Mouse (Mus musculus) lung, embryonic 15.5 days (tissue): ENCODE results near the gene Sec22b. TPM values are rescaled to one million over a fixed set of nuclear protein-coding genes. Genes with fewer than 3 reads are reported as not detected.

Source experiments
- ATAC-seq: fragments of 200-750 bp; cut with Nextera tagmentation; 2 replicates; pipeline ENCODE4 v1.8.0; 2017; ENCODE audit warnings: moderate number of reproducible peaks, borderline replicate concordance; ENCODE audit not compliant: low FRiP score, low TSS enrichment; ENCODE audit errors: extremely low read depth
- H3K27ac ChIP-seq: fragments of 300-500 bp; sonication (generic); 2 replicates; pipeline ENCODE4 v1.5.1; 2015; ENCODE audit warnings: moderate library complexity, mild to moderate bottlenecking, inconsistent platforms
- H3K27me3 ChIP-seq: fragments of 300-500 bp; sonication (generic); 2 replicates; pipeline ENCODE4 v1.6.1; 2015; ENCODE audit warnings: inconsistent platforms
- H3K36me3 ChIP-seq: fragments of 300-500 bp; sonication (generic); 2 replicates; pipeline ENCODE4 v1.6.1; 2015; ENCODE audit warnings: inconsistent platforms
- H3K4me1 ChIP-seq: fragments of 300-500 bp; sonication (generic); 2 replicates; pipeline ENCODE4 v1.6.1; 2015; ENCODE audit warnings: inconsistent platforms
- H3K4me2 ChIP-seq: fragments of 300-500 bp; sonication (generic); 2 replicates; pipeline ENCODE4 v1.6.1; 2015; ENCODE audit warnings: inconsistent platforms, mild to moderate bottlenecking, moderate library complexity
- H3K4me3 ChIP-seq: fragments of 300-500 bp; sonication (generic); 2 replicates; pipeline ENCODE4 v1.5.1; 2015; ENCODE audit warnings: mild to moderate bottlenecking, inconsistent platforms
- H3K9ac ChIP-seq: fragments of 300-500 bp; sonication (generic); 2 replicates; pipeline ENCODE4 v1.6.1; 2015; ENCODE audit warnings: inconsistent platforms
- H3K9me3 ChIP-seq: fragments of 300-500 bp; sonication (generic); 2 replicates; pipeline ENCODE4 v1.6.1; 2016; ENCODE audit warnings: inconsistent platforms
- WGBS: fragments of 180-500 bp; shearing (Covaris S2); methylation state at CpG from one replicate; pipeline ENCODE4 v1.1.7; 2015; 5-methylcytosine and 5-hydroxymethylcytosine counted together
- polyA plus RNA-seq: library from polyadenylated mRNA; unstranded; fragments of >200 nt; fragmentation: Nextera tagmentation; extraction: Ambion mirVana; gene quantifications from 2 replicates; pipeline ENCODE4 v1.2.1, GENCODE M21; 2015

The Sec22b gene
- 147 and 157 TPM in 2 replicates for polyA plus RNA-seq

GRCm38 (mm10) chr3:97900516-97901490, at the start of gene Sec22b:
Gene Sec22b (plus strand): TSS chr3:97901190.
- H3K27me3 ChIP-seq = no peaks in the 10 kb centered on the region
- H3K9me3 ChIP-seq = no peaks in the 10 kb centered on the region
- WGBS = 3% methylated on average over 41 of the region's 41 CpGs
- no peaks in the 10 kb centered on the region for H3K36me3 ChIP-seq
- H3K9ac ChIP-seq = peak within 1 kb of the TSS; percentile 89
- H3K4me2 ChIP-seq = peak within 1 kb of the TSS; percentile 77
- peak within 1 kb of the TSS; percentile 74 for H3K4me3 ChIP-seq
- H3K27ac ChIP-seq = peak within 1 kb of the TSS; percentile 25; the same call in 1 of the 2 replicates
- H3K4me1 ChIP-seq = peaks cover 12% of the 10 kb centered on the region
- peak; percentile 84 for ATAC-seq

DNA sequence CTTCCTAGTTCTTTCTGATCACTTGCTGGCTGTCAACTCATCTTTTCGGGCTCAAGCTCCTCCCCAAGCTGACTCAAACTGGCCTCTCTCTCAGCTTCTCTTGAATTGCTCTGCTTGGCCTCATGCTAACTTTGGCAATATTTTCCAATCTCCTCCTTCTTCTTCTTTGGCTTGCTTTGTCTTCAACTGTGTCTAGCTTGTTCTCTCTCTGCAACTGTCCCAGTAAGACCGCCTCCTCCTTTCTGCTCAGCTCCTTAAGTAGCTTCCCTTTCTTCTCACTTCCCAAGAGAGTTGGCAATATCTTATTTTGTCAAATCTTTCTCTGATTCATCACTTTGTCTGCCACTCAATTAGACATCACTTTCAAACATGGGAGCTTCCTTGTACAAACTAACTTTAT, 49.2 kb upstream of the Sec22b start:
- H3K9ac ChIP-seq = no peak overlapping the region
- no peak for ATAC-seq
- no peaks in the 10 kb centered on the region for H3K36me3 ChIP-seq
- H3K27me3 ChIP-seq = no peaks in the 10 kb centered on the region
- H3K9me3 ChIP-seq = no peaks in the 10 kb centered on the region
- H3K4me3 ChIP-seq = no peak overlapping the region
- no peaks in the 10 kb centered on the region for H3K4me1 ChIP-seq
- 83% methylated on average over 2 of the region's 2 CpGs for WGBS
- H3K4me2 ChIP-seq = no peak overlapping the region
- no peak overlapping the region for H3K27ac ChIP-seq

GRCm38 (mm10) chr3:97854575-97855384, 46.2 kb upstream of the Sec22b start:
- ATAC-seq = no peak
- no peaks in the 10 kb centered on the region for H3K36me3 ChIP-seq
- 66% methylated on average over 9 of the region's 9 CpGs for WGBS
- no peaks in the 10 kb centered on the region for H3K9me3 ChIP-seq
- H3K9ac ChIP-seq = no peak overlapping the region
- no peaks in the 10 kb centered on the region for H3K4me1 ChIP-seq
- H3K27ac ChIP-seq = no peak overlapping the region
- no peak overlapping the region for H3K4me2 ChIP-seq
- H3K4me3 ChIP-seq = no peak overlapping the region
- no peaks in the 10 kb centered on the region for H3K27me3 ChIP-seq

GRCm38 (mm10) chr3:97859400-97859799, 41.6 kb upstream of the Sec22b start:
- H3K9me3 ChIP-seq = no peaks in the 10 kb centered on the region
- H3K27me3 ChIP-seq = no peaks in the 10 kb centered on the region
- H3K36me3 ChIP-seq = no peaks in the 10 kb centered on the region
- no peak overlapping the region for H3K27ac ChIP-seq
- no peak for ATAC-seq
- H3K4me3 ChIP-seq = no peak overlapping the region
- no peak overlapping the region for H3K4me2 ChIP-seq
- H3K9ac ChIP-seq = no peak overlapping the region
- 75% methylated on average over 1 of the region's 1 CpGs for WGBS
- no peaks in the 10 kb centered on the region for H3K4me1 ChIP-seq

DNA sequence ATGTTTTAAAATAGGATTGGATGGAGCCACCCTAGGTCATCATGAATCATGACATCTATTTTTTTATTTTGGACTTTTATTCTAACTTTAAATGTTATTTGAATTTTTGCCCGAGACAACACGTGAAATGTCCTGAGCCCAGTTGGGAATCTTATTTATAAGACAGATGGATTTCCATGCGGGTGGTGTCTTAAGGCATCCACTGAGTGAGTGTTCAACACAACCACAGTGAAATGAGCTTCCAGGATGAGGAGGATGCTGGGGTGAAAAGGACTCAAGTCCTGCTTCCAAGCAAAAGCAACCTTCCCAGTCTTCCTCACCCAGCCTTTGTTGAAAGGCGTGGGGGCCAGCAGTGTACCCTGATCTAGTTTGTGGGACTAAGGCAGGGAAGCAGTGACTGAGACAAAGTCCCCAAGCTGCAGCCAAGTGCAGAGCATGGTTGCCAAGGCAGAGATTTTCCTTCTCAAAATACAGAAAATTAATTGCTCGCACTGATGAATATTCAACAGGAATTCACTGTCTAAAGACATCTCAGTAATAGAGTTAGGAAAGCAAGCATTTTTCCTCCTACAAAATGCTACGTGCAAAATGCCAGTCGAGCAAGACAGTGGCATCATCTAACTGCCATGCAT, 40.1 kb upstream of the Sec22b start:
- 87% methylated on average over 7 of the region's 7 CpGs for WGBS

DNA sequence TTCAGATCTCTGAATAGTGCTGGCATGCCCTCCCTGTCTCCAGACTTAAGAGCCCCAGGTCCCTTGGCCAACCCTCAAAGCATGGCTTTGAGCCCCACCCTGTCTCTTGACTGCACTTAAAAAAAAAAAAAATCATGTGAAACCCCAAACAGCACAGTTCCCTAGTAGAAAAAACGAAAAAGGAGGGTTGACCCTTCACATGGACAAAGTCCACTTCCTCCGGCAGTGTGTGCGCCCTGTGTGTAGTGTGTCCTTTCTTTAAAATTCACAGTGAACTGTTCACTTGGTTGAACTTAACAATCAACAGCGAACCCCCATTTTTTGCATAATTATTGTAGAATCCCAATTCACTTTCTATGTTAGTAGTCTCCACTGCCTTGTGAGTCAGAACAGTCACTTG, 34.3 kb upstream of the Sec22b start:
- Histone ChIP-seq H3K36me3 (no peaks in the 10 kb centered on the region), H3K4me3 (no peak overlapping the region), H3K4me2 (peak overlapping the region; percentile 92; the same call in 1 of the 2 replicates), H3K27me3 (peaks cover 30% of the 10 kb centered on the region), H3K9me3 (no peaks in the 10 kb centered on the region), H3K27ac (no peak overlapping the region), H3K9ac (no peak overlapping the region), H3K4me1 (peaks cover 7% of the 10 kb centered on the region)
- WGBS = 76% methylated on average over 4 of the region's 4 CpGs
- no peak for ATAC-seq

More for the DNA sequence above, 40.1 kb upstream of the Sec22b start:
- H3K36me3 ChIP-seq = no peaks in the 10 kb centered on the region
- ATAC-seq = no peak
- no peak overlapping the region for H3K4me3 ChIP-seq
- no peak overlapping the region for H3K27ac ChIP-seq
- H3K4me1 ChIP-seq = no peaks in the 10 kb centered on the region
- H3K9ac ChIP-seq = no peak overlapping the region
- H3K4me2 ChIP-seq = no peak overlapping the region
- H3K9me3 ChIP-seq = no peaks in the 10 kb centered on the region
- 0 out of 2 replicates have a peak, but pooled peaks cover 6% of the 10 kb centered on the region for H3K27me3 ChIP-seq

- WGBS = 4% methylated on average over 28 of the region's 28 CpGs
- H3K4me2 ChIP-seq = peak overlapping the region; percentile 92
- H3K9ac ChIP-seq = 0 out of 2 replicates have a peak overlapping the region, but pooled peaks have one; percentile 18
- H3K27ac ChIP-seq = no peak overlapping the region
- H3K4me1 ChIP-seq = peaks cover 7% of the 10 kb centered on the region
- peaks cover 30% of the 10 kb centered on the region for H3K27me3 ChIP-seq
- no peaks in the 10 kb centered on the region for H3K36me3 ChIP-seq
- H3K9me3 ChIP-seq = no peaks in the 10 kb centered on the region
- H3K4me3 ChIP-seq = peak overlapping the region; percentile 41
- peak; percentile 65 for ATAC-seq
These were observed 33.6 kb upstream of the Sec22b start for GRCm38 (mm10) chr3:97867221-97868023.

GRCm38 (mm10) chr3:97868024-97868689, 32.8 kb upstream of the Sec22b start:
- peaks cover 7% of the 10 kb centered on the region for H3K4me1 ChIP-seq
- 4% methylated on average over 42 of the region's 42 CpGs for WGBS
- H3K4me3 ChIP-seq = peak overlapping the region; percentile 41
- peak; percentile 90; the same call in 1 of the 2 replicates for ATAC-seq
- no peak overlapping the region for H3K27ac ChIP-seq
- H3K27me3 ChIP-seq = peaks cover 30% of the 10 kb centered on the region
- H3K9ac ChIP-seq = 0 out of 2 replicates have a peak overlapping the region, but pooled peaks have one; percentile 18
- no peaks in the 10 kb centered on the region for H3K36me3 ChIP-seq
- H3K9me3 ChIP-seq = no peaks in the 10 kb centered on the region
- H3K4me2 ChIP-seq = peak overlapping the region; percentile 92

DNA sequence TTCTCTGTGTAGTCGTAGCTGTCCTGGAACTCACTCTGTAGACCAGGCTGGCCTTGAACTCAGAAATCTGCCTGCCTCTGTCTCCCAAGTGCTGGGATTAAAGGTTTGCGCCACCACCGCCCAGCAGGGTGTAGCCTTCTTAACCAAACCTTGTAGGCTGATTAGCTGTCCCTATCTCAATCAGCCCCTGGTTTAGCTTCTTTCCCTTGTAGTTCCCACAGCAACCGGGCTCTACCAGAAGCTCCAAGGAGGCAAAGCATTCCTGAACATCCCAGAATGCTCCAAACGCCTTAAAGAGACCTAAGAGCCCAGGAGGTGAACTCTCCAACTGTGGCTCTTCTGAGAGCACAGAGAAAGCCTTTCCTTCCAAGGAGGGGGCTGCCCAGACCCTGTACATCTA, 32.3 kb upstream of the Sec22b start:
- ATAC-seq = no peak
- no peak overlapping the region for H3K4me2 ChIP-seq
- H3K4me1 ChIP-seq = peaks cover 7% of the 10 kb centered on the region
- no peak overlapping the region for H3K4me3 ChIP-seq
- peaks cover 30% of the 10 kb centered on the region for H3K27me3 ChIP-seq
- no peaks in the 10 kb centered on the region for H3K9me3 ChIP-seq
- H3K27ac ChIP-seq = no peak overlapping the region
- H3K36me3 ChIP-seq = no peaks in the 10 kb centered on the region
- H3K9ac ChIP-seq = no peak overlapping the region
- 56% methylated on average over 5 of the region's 5 CpGs for WGBS

GRCm38 (mm10) chr3:97869730-97870129, 31.3 kb upstream of the Sec22b start:
- no peaks in the 10 kb centered on the region for H3K36me3 ChIP-seq
- WGBS = 58% methylated on average over 4 of the region's 4 CpGs
- H3K9ac ChIP-seq = no peak overlapping the region
- H3K4me1 ChIP-seq = peaks cover 7% of the 10 kb centered on the region
- H3K27me3 ChIP-seq = peaks cover 30% of the 10 kb centered on the region
- ATAC-seq = no peak
- no peak overlapping the region for H3K4me3 ChIP-seq
- H3K4me2 ChIP-seq = no peak overlapping the region
- H3K27ac ChIP-seq = no peak overlapping the region
- no peaks in the 10 kb centered on the region for H3K9me3 ChIP-seq
